Mouse (Mus musculus) forebrain, embryonic 13.5 days (tissue): ENCODE results near the gene Exosc8. TPM values are rescaled to one million over a fixed set of nuclear protein-coding genes. Genes with fewer than 3 reads are reported as not detected.

Experiments
- ATAC-seq: fragments of 200-750 bp; cut with Nextera tagmentation; 2 replicates; pipeline ENCODE4 v1.8.0; 2017
- H3K27ac ChIP-seq: fragments of 300-500 bp; sonication (generic); 2 replicates; pipeline ENCODE4 v1.5.1; 2015; ENCODE audit warnings: inconsistent platforms, mild to moderate bottlenecking, moderate library complexity
- H3K27me3 ChIP-seq: fragments of 300-500 bp; sonication (generic); 2 replicates; pipeline ENCODE4 v1.6.1; 2015; ENCODE audit warnings: mild to moderate bottlenecking, inconsistent platforms
- H3K36me3 ChIP-seq: fragments of 300-500 bp; sonication (generic); 2 replicates; pipeline ENCODE4 v1.6.1; 2015; ENCODE audit warnings: mild to moderate bottlenecking, inconsistent platforms; ENCODE audit not compliant: poor library complexity, severe bottlenecking
- H3K4me1 ChIP-seq: fragments of 300-500 bp; sonication (generic); 2 replicates; pipeline ENCODE4 v1.6.1; 2015; ENCODE audit warnings: inconsistent platforms
- H3K4me2 ChIP-seq: fragments of 300-500 bp; sonication (generic); 2 replicates; pipeline ENCODE4 v1.6.1; 2015; ENCODE audit warnings: inconsistent platforms, mild to moderate bottlenecking, moderate library complexity
- H3K4me3 ChIP-seq: fragments of 300-500 bp; sonication (generic); 2 replicates; pipeline ENCODE4 v1.5.1; 2015; ENCODE audit warnings: mild to moderate bottlenecking, inconsistent platforms
- H3K9ac ChIP-seq: fragments of 300-500 bp; sonication (generic); 2 replicates; pipeline ENCODE4 v1.6.1; 2015; ENCODE audit warnings: mild to moderate bottlenecking, inconsistent platforms
- H3K9me3 ChIP-seq: fragments of 300-500 bp; sonication (generic); replicated peaks from 2 replicates; pipeline ENCODE4 v1.6.1; 2016; ENCODE audit warnings: inconsistent platforms
- WGBS: fragments of 180-500 bp; shearing (Covaris S2); methylation state at CpG from one replicate; pipeline ENCODE4 v1.1.7; 2015; 5-methylcytosine and 5-hydroxymethylcytosine counted together
- polyA plus RNA-seq: library from polyadenylated mRNA; unstranded; fragments of >200 nt; fragmentation: Nextera tagmentation; extraction: Ambion mirVana; gene quantifications from 2 replicates; pipeline ENCODE4 v1.2.1, GENCODE M21; 2015

The Exosc8 gene
- polyA plus RNA-seq, 1 experiment from 2014 or later = 117 TPM

GRCm38 (mm10) chr3:54693056-54693415, 42.2 kb downstream of the Exosc8 start:
- peak overlapping the region; percentile 73 for H3K4me2 ChIP-seq

GRCm38 (mm10) chr3:54692202-54693055, 42.8 kb downstream of the Exosc8 start, which contains the start of gene Supt20:
TSS of gene Supt20 (plus strand) at chr3:54692807.
- Histone ChIP-seq H3K9me3 (no peaks in the 10 kb centered on the region), H3K4me1 (peaks cover 10% of the 10 kb centered on the region), H3K27ac (peak within 1 kb of the TSS; percentile 51), H3K4me3 (peak within 1 kb of the TSS; percentile 71), H3K4me2 (peak within 1 kb of the TSS; percentile 73), H3K27me3 (0 out of 2 replicates have a peak, but pooled peaks cover 6% of the 10 kb centered on the region), H3K36me3 (peaks cover 20% of the 10 kb centered on the region), H3K9ac (peak within 1 kb of the TSS; percentile 73)
- peak; percentile 100 for ATAC-seq
- WGBS = 2% methylated on average over 61 of the region's 65 CpGs

More at GRCm38 (mm10) chr3:54693056-54693415, 42.2 kb downstream of the Exosc8 start:
- under 1% methylated on average over 8 of the region's 8 CpGs for whole genome bisulfite sequencing
- Histone ChIP-seq H3K4me3 (peak overlapping the region; percentile 71), H3K27me3 (0 out of 2 replicates have a peak, but pooled peaks cover 6% of the 10 kb centered on the region), H3K27ac (peak overlapping the region; percentile 51), H3K9ac (peak overlapping the region; percentile 73), H3K36me3 (peaks cover 26% of the 10 kb centered on the region), H3K9me3 (no peaks in the 10 kb centered on the region), H3K4me1 (peaks cover 10% of the 10 kb centered on the region)
- ATAC-seq = no peak

DNA sequence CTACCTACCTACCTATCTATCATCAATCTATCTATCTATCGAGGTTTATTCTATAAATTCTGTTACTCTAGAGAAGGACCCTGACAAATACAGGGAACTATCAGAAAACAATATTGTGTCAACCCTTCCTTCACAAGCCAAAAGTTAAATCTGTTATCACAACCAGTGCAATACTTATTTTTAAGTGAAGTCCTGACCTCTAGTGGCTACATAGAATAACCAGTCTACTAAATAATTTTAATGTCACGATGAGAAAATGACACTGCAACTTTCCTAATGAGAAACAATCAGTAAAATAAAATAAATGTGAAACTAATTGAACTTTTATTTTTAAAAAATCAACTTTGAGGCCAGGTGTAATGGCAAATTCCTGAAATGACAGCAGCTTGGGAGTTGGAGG, 46.1 kb downstream of the Exosc8 start:
- H3K4me2 ChIP-seq = no peak overlapping the region
- WGBS = 59% methylated on average over 2 of the region's 2 CpGs
- no peak overlapping the region for H3K4me3 ChIP-seq
- ATAC-seq = no peak
- no peak overlapping the region for H3K9ac ChIP-seq
- no peaks in the 10 kb centered on the region for H3K36me3 ChIP-seq
- H3K4me1 ChIP-seq = peaks cover 3% of the 10 kb centered on the region; the same call in 1 of the 2 replicates
- H3K27me3 ChIP-seq = 0 out of 2 replicates have a peak, but pooled peaks cover 6% of the 10 kb centered on the region
- no peaks in the 10 kb centered on the region for H3K9me3 ChIP-seq
- H3K27ac ChIP-seq = no peak overlapping the region

GRCm38 (mm10) chr3:54687245-54687644, 47.9 kb downstream of the Exosc8 start:
- no peak for ATAC-seq
- no peaks in the 10 kb centered on the region for H3K36me3 ChIP-seq
- no peaks in the 10 kb centered on the region for H3K9me3 ChIP-seq
- H3K27me3 ChIP-seq = 0 out of 2 replicates have a peak, but pooled peaks cover 6% of the 10 kb centered on the region
- H3K4me2 ChIP-seq = no peak overlapping the region
- H3K4me3 ChIP-seq = no peak overlapping the region
- H3K4me1 ChIP-seq = no peaks in the 10 kb centered on the region
- no peak overlapping the region for H3K9ac ChIP-seq
- whole genome bisulfite sequencing = 65% methylated on average over 2 of the region's 2 CpGs
- no peak overlapping the region for H3K27ac ChIP-seq

DNA sequence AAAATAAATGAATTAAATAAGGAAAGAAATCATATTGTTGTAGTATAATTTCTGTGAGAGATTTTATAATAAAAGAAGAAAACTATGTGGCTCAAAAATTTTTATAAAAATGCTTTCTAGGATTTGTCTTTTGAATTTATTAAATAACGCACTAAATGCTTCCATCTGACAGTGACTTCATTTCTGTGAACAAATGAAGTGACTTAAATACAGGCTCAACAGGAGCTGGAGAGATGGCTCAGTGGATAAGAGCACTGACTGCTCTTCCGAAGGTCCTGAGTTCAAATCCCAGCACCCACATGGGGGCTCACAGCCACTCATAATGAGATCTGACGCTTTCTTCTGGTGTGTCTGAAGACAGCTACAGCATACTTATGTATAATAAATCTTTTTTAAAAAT, 50.0 kb downstream of the Exosc8 start:
- no peaks in the 10 kb centered on the region for H3K9me3 ChIP-seq
- H3K27me3 ChIP-seq = no peaks in the 10 kb centered on the region
- no peaks in the 10 kb centered on the region for H3K4me1 ChIP-seq
- no peak overlapping the region for H3K9ac ChIP-seq
- no peaks in the 10 kb centered on the region for H3K36me3 ChIP-seq
- no peak overlapping the region for H3K4me2 ChIP-seq
- H3K27ac ChIP-seq = no peak overlapping the region
- WGBS = 95% methylated on average over 3 of the region's 3 CpGs
- no peak overlapping the region for H3K4me3 ChIP-seq
- ATAC-seq = no peak

DNA sequence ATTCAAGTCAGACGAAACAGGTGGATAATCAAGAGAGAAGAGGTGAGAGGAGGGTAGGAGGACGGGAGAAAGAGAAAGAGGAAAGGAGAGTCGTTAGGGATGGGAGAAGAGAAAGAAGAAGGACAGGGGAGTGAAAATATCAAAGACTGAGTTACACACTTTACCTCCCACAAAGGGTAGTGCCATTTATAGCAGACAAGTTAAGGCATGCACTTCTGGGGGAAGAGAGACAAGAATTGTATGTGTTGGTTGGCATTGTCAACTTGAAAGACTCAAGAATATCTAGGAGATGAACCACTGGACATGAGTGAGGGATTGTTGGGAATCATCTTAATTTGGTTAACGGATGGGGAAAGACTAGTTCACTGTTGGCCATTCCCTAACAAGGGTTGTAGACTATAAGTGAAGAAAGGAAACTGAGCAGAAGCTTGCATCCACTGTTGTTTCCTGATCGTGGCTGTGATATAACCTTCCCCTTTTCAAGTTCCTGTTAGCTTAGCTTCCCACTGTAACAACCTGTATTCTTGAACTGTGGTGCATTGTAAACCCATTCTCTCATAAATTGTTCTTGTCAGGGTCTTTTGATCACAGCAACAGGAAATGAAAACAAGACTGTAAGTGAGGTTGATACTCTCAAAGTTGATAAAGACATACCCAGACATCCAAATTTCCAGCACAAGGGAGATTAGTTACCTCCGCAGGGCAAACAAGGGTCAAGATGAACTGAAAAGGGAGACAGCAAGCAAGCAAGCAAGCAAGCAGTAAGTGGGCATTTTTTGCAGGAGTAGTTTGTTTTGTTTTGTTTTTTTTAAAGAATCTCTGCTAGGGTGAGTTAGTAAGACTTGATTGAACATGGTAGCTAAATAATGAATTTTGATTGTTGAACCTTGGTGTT, 53.6 kb downstream of the Exosc8 start:
- no peak overlapping the region for H3K4me3 ChIP-seq
- H3K9me3 ChIP-seq = no peaks in the 10 kb centered on the region
- WGBS = 69% methylated on average over 6 of the region's 6 CpGs
- no peak overlapping the region for H3K27ac ChIP-seq
- H3K36me3 ChIP-seq = no peaks in the 10 kb centered on the region
- H3K4me1 ChIP-seq = no peaks in the 10 kb centered on the region
- ATAC-seq = no peak
- H3K27me3 ChIP-seq = no peaks in the 10 kb centered on the region
- H3K4me2 ChIP-seq = no peak overlapping the region
- H3K9ac ChIP-seq = no peak overlapping the region

Other genes with a start within 250 kb of the Exosc8 start
- gene Supt20, start 42.6 kb downstream of the Exosc8 start, polyA plus RNA-seq = 98.1 and 100.0 TPM in 2 replicates
- 0.72 TPM in 1 of 2 replicates, not detected in the other for gene Gm21958, start 21.0 kb downstream of the Exosc8 start, polyA plus RNA-seq
- gene Alg5, start 146 bp upstream of the Exosc8 start, polyA plus RNA-seq = 44.7 and 45.4 TPM in 2 replicates
- gene Smad9, start 20.2 kb upstream of the Exosc8 start, polyA plus RNA-seq = 0.05 and 0.15 TPM in 2 replicates
- gene Rfxap, start 72.4 kb upstream of the Exosc8 start, polyA plus RNA-seq = 29.5 and 35.8 TPM in 2 replicates
- gene Sertm1, start 180.5 kb upstream of the Exosc8 start, polyA plus RNA-seq = 0.84 and 0.94 TPM in 2 replicates